Comparison of ENCODE assay signal across 8 mouse cellular contexts in the genomic region with DNA sequence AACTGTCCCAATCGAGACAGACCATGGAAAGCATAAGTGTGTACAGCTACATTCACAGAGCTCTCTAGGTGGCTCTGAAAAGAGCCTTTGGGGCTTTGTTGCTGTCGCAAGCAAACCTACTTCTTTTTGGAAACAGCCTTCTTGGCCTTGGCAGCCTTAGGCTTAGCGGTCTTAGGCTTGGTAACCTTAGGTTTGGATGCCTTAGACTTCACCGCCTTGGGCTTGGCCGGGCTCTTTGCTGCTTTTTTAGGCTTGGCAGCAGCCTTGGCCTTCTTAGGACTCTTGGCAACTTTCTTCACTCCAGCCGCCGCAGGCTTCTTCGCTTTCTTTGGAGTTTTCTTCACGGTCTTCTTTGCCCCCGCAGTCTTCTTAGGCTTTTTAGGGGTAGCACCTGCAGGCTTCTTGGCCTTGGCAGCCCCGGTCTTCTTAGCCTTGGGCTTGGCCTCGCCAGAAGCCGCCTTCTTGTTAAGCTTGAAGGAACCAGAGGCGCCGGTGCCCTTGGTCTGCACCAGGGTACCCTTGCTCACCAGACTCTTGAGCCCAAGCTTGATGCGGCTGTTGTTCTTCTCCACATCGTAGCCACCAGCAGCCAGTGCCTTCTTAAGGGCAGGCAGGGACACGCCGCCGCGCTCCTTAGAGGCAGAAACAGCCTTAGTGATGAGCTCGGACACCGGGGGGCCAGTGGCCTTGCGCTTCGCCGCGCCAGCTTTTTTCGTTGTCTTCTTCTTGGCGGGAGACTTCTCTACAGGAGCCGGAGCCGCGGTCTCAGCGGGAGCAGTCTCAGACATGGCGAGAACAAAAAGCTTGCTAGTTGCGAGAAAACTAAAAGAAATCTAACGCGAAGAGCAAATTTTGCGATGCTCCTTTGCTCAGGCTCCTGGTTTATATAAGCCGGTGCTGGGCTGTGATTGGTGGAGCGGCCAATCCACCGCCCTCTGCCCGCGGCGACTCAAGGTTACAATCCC. TPM values are rescaled to one million over a fixed set of nuclear protein-coding genes. Genes with fewer than 3 reads are reported as not detected.
DNase-seq lines count a peak whose midpoint lies in the region; ATAC-seq and TF ChIP-seq lines count a peak whose summit lies in the region.

A gene (minus strand): TSS at position 859 of the 965 bp plus-strand sequence.

- H3K9ac ChIP-seq in hindbrain, embryonic 15.5 days = peak within 1 kb of the TSS; percentile 55
- peak within 1 kb of the TSS; percentile 83 for H3K9ac ChIP-seq in midbrain, embryonic 12.5 days (replicated peaks)

- no peaks in the 10 kb centered on the region for H3K9me3 ChIP-seq in hindbrain, embryonic 15.5 days
- H3K9me3 ChIP-seq in limb, embryonic 10.5 days (replicated peaks) = no peaks in the 10 kb centered on the region
- no peaks in the 10 kb centered on the region for H3K9me3 ChIP-seq in midbrain, embryonic 12.5 days

- no peak for TF ChIP-seq CTCF in small intestine, adult 2 months (IDR thresholded peaks at IDR 0.05; ENCODE audit: extremely low read depth, insufficient read length, insufficient replicate concordance, low read depth, low read length)

- peaks cover 36% of the 10 kb centered on the region for H3K4me1 ChIP-seq in hindbrain, embryonic 15.5 days (replicated peaks)
- peaks cover 24% of the 10 kb centered on the region for H3K4me1 ChIP-seq in limb, embryonic 10.5 days
- peaks cover 31% of the 10 kb centered on the region for H3K4me1 ChIP-seq in midbrain, embryonic 12.5 days
- H3K4me1 ChIP-seq in small intestine, adult 2 months (ENCODE audit: control insufficient read depth, insufficient read depth, insufficient read length, low read length) = peaks cover 2% of the 10 kb centered on the region; the same call in 1 of the 2 replicates

- TF ChIP-seq POLR2A in small intestine, adult 2 months (IDR thresholded peaks at IDR 0.05; ENCODE audit: low read depth, low read length) = no peak; the same call in none of the 2 replicates

- WGBS in hindbrain, embryonic 15.5 days = under 1% methylated on average over 44 of the region's 44 CpGs
- under 1% methylated on average over 44 of the region's 44 CpGs for WGBS in limb, embryonic 10.5 days
- WGBS in midbrain, embryonic 12.5 days = under 1% methylated on average over 44 of the region's 44 CpGs
- WGBS in small intestine, adult 2 months = under 1% methylated on average over 44 of the region's 44 CpGs

- peaks cover 6% of the 10 kb centered on the region; the same call in 1 of the 2 replicates for H3K27me3 ChIP-seq in hindbrain, embryonic 15.5 days
- H3K27me3 ChIP-seq in limb, embryonic 10.5 days (ENCODE audit: low read depth, poor library complexity, severe bottlenecking) = no peaks in the 10 kb centered on the region
- H3K27me3 ChIP-seq in midbrain, embryonic 12.5 days = no peaks in the 10 kb centered on the region
- H3K27me3 ChIP-seq in small intestine, adult 2 months (ENCODE audit: control insufficient read depth, insufficient read depth, low read length) = no peaks in the 10 kb centered on the region

- H3K4me3 ChIP-seq in hindbrain, embryonic 15.5 days = peak within 1 kb of the TSS; percentile 47
- peak within 1 kb of the TSS; percentile 61 for H3K4me3 ChIP-seq in limb, embryonic 10.5 days
- peak within 1 kb of the TSS; percentile 57 for H3K4me3 ChIP-seq in midbrain, embryonic 12.5 days
- H3K4me3 ChIP-seq in small intestine, adult 2 months (ENCODE audit: low read depth, low read length) = peak within 1 kb of the TSS; percentile 67

- ATAC-seq in hindbrain, embryonic 15.5 days (ENCODE audit: low FRiP score, low read depth) = 0 out of 2 replicates have a peak, but pooled peaks have one; percentile 1
- ATAC-seq in midbrain, embryonic 12.5 days (ENCODE audit: low FRiP score, low read depth) = peak; percentile 45; the same call in 1 of the 2 replicates
- no peak for ATAC-seq in inflammation-experienced regulatory T-cells, adult 6 months

- peak within 1 kb of the TSS; percentile 69 for H3K27ac ChIP-seq in hindbrain, embryonic 15.5 days (replicated peaks)
- peak within 1 kb of the TSS; percentile 93 for H3K27ac ChIP-seq in limb, embryonic 10.5 days
- peak within 1 kb of the TSS; percentile 95 for H3K27ac ChIP-seq in midbrain, embryonic 12.5 days (replicated peaks)
- peak within 1 kb of the TSS; percentile 71 for H3K27ac ChIP-seq in small intestine, adult 2 months (ENCODE audit: insufficient read depth, low read depth, low read length)

- H3K36me3 ChIP-seq in hindbrain, embryonic 15.5 days = no peaks in the 10 kb centered on the region
- H3K36me3 ChIP-seq in limb, embryonic 10.5 days = no peaks in the 10 kb centered on the region
- H3K36me3 ChIP-seq in midbrain, embryonic 12.5 days = no peaks in the 10 kb centered on the region
- H3K36me3 ChIP-seq in small intestine, adult 2 months (ENCODE audit: control insufficient read depth, insufficient read depth, low read length) = no peaks in the 10 kb centered on the region

- H3K4me2 ChIP-seq in hindbrain, embryonic 15.5 days = peak within 1 kb of the TSS; percentile 86
- H3K4me2 ChIP-seq in midbrain, embryonic 12.5 days (replicated peaks) = peak within 1 kb of the TSS; percentile 90

- peak; percentile 70 for DNase-seq in adipocyte (ENCODE audit: low spot score)
- peak; percentile 74 to 75 for DNase-seq in cerebellum, postnatal 36 days
- DNase-seq in frontal cortex, postnatal 36 days (ENCODE audit: low spot score in 2 of 2) = peak; percentile 72 to 75
- DNase-seq in limb, embryonic 10.5 days (ENCODE audit: low spot score) = peak; percentile 88

RNA-seq across cellular contexts. Expression of the gene that starts here (rescaled TPM):
- 3.5 and 7.4 TPM in 2 replicates for polyA plus RNA-seq in hindbrain, embryonic 15.5 days (2015; fragmentation: Nextera tagmentation; extraction: Ambion mirVana)
- 33.1 and 40.9 TPM in 2 replicates for polyA plus RNA-seq in limb, embryonic 10.5 days (2016; fragmentation: Nextera tagmentation; extraction: Ambion mirVana)
- polyA plus RNA-seq in midbrain, embryonic 12.5 days (2016; fragmentation: Nextera tagmentation; extraction: Ambion mirVana) = 30.4 and 37.6 TPM in 2 replicates
- polyA plus RNA-seq in small intestine, adult 2 months (2012; rRNA removed) = 2.0 and 2.6 TPM in 2 replicates
- 10 to 100 TPM in 1 of 3 experiments, 1 to 10 TPM in 2; 3.0 to 89.4 (median 8.5) TPM for polyA plus RNA-seq in inflammation-experienced regulatory T-cells, adult 6 months (2017; shearing (Covaris generic))
